ENCODE assay signal across 1 mouse cellular context in the genomic region with DNA sequence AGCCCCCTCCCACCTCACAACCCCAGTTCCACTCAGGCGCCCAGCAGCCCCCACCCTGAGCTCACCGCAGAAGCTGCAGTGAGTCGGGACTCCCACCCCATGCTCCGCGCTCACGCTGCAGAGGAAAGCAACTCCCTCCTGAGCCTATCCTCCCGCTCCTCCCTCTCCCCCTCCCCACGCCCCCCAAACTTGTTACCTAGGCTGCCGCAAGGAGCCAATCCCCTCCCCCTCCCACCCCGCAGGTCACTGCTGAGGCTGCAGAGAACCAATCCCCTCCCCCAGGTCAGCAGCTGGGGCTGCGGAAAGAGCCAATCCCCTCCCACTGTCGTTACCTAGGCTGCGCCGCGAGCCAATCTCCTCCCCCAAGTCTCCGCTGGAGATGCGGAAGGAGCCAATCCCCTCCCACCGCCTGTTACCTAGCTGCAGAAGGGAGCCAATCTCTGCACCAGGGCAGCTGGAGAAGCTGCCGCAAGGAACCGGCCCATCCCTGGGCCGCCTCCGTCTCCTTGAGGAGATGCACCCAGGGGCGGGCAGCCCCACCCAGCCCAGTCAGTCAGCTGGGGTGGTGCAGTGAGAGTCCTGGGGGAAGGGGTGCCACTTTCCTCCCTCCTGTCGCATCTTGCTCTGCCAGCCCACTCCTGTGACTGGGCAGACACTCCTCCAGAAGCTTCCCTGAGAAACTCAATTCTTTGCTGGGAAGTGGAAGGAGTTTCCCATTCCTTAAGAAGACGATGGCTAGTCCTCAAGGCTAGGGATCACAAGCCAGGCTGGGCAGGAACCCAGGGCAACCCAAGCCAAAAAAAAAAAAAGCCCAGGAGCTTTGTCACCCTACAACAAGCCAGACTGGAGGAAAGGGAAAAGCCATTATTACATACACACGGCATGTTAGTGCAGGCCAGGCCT.
TF ChIP-seq lines count a peak whose summit lies in the region.

No protein-coding gene starts in this region.

TF ChIP-seq in myocyte, 11 proteins besides CTCF, POLR2A, EP300 and RAD21 (continued from another document):
- no peak for TF ChIP-seq TCF12 (IDR thresholded peaks at IDR 0.05; ENCODE audit: insufficient read depth, poor library complexity, severe bottlenecking)
